Mouse (Mus musculus): ENCODE data around the gene Mrpl22. TPM values are rescaled to one million over a fixed set of nuclear protein-coding genes. Genes with fewer than 3 reads are reported as not detected.
"Not testable (repeated sequence)": the region's sequence is repeated elsewhere in the genome, so short reads cannot be mapped to it uniquely, and the experiment has no call there.

The Mrpl22 gene
- polyA plus RNA-seq, 1 experiment from 2014 or later = 116 TPM

DNA sequence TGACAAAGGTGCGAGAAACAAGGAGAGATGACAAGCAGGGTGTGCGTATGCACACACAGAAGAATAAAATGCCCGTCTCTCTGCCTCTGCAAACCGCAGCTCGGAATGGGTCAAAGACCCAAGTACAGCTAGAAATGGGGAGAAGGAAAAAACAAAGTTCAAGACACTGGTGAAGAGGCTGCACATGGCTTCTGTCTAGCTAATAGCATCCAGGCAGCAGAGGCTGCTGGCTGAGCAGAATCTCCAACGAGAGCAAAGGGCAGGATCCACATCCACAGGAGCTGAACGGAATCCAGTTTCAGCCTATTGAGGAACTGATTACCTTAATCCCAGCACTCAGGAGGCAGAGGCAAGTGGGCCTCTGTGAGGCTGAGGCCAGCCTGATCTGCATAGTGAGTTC is 9.3 kb downstream of the Mrpl22 start:
- WGBS = 76% methylated on average over 7 of the region's 7 CpGs
- H3K36me3 ChIP-seq (ENCODE audit: control insufficient read depth, insufficient read depth, low read length) = peaks cover 35% of the 10 kb centered on the region
- H3K27ac ChIP-seq (replicated peaks in 1 of 2; ENCODE audit: control insufficient read depth in 1 of 2, insufficient read depth in 1 of 2, low read depth in 2 of 2, low read length in 2 of 2) = no peak overlapping the region
- no peak overlapping the region for H3K9ac ChIP-seq (ENCODE audit: low read length)
- H3K9me3 ChIP-seq (ENCODE audit: control insufficient read depth, low read length) = no peaks in the 10 kb centered on the region
- no peak overlapping the region for H3K4me3 ChIP-seq (ENCODE audit: control insufficient read depth in 1 of 2, insufficient read depth in 1 of 2, low read depth in 1 of 2, low read length in 2 of 2)
- ATAC-seq (ENCODE audit: insufficient number of reproducible peaks, insufficient read depth, low FRiP score, low read depth) = no peak
- no peak overlapping the region for H3K4me2 ChIP-seq (ENCODE audit: low read length)
- H3K27me3 ChIP-seq (ENCODE audit: control insufficient read depth, insufficient read depth, low read length) = no peaks in the 10 kb centered on the region
- H3K4me1 ChIP-seq (ENCODE audit: control insufficient read depth in 2 of 2, insufficient read depth in 2 of 2, low read length in 2 of 2) = no peaks in the 10 kb centered on the region

DNA sequence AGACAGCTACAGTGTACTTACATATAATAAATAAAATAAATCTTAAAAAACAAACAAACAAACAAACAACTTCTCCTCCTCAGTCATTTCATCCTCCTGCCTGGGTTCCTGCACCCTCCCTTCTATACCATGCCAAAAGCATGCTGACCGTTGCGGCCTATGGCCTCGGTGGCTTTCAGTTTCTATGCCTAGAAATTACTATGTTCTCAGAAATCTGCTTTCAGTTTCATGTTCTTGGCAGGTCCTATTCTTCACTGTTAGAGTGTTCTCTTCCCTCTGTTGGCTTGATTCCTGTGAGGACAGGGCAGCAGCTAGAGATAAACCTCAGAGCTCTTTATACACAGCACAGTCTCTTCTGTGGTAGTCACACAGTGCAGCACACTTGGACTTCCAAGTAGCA is 12.1 kb downstream of the Mrpl22 start:
- WGBS = 94% methylated on average over 3 of the region's 3 CpGs
- Histone ChIP-seq H3K4me3 (ENCODE audit: control insufficient read depth in 1 of 2, insufficient read depth in 1 of 2, low read depth in 1 of 2, low read length in 2 of 2) (no peak overlapping the region), H3K36me3 (ENCODE audit: control insufficient read depth, insufficient read depth, low read length) (peaks cover 8% of the 10 kb centered on the region), H3K4me2 (ENCODE audit: low read length) (no peak overlapping the region), H3K27ac (replicated peaks in 1 of 2; ENCODE audit: control insufficient read depth in 1 of 2, insufficient read depth in 1 of 2, low read depth in 2 of 2, low read length in 2 of 2) (no peak overlapping the region), H3K4me1 (ENCODE audit: control insufficient read depth in 2 of 2, insufficient read depth in 2 of 2, low read length in 2 of 2) (no peaks in the 10 kb centered on the region), H3K27me3 (ENCODE audit: control insufficient read depth, insufficient read depth, low read length) (no peaks in the 10 kb centered on the region), H3K9ac (ENCODE audit: low read length) (no peak overlapping the region), H3K9me3 (ENCODE audit: control insufficient read depth, low read length) (no peaks in the 10 kb centered on the region)
- ATAC-seq (ENCODE audit: insufficient number of reproducible peaks, insufficient read depth, low FRiP score, low read depth) = no peak

DNA sequence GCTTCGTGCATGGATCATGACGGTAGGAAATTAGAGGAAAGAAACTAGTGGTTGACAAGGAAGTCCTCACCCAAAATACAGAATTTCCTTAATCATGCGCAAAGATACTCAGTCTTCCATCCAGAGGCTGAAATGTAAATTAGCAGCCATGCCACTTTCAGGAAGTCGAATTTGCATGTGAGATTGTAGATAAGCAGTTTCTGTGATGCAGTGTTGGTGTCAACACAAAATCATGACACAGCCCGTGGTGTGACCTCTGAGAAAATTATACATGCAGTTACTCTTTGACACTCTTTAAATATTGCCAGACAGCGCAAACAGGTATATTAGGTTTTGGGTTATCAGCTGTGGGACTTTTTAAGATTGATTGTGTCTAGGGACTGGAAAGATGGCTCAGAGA is 18.2 kb downstream of the Mrpl22 start:
- no peak overlapping the region for H3K4me3 ChIP-seq (ENCODE audit: control insufficient read depth in 1 of 2, insufficient read depth in 1 of 2, low read depth in 1 of 2, low read length in 2 of 2)
- H3K9me3 ChIP-seq (ENCODE audit: control insufficient read depth, low read length) = no peaks in the 10 kb centered on the region
- peaks cover 6 to 15% of the 10 kb centered on the region in 2 experiments for H3K4me1 ChIP-seq (ENCODE audit: control insufficient read depth in 2 of 2, insufficient read depth in 2 of 2, low read length in 2 of 2)
- no peaks in the 10 kb centered on the region for H3K36me3 ChIP-seq (ENCODE audit: control insufficient read depth, insufficient read depth, low read length)
- no peaks in the 10 kb centered on the region for H3K27me3 ChIP-seq (ENCODE audit: control insufficient read depth, insufficient read depth, low read length)
- 88% methylated on average over 6 of the region's 6 CpGs for WGBS
- ATAC-seq (ENCODE audit: insufficient number of reproducible peaks, insufficient read depth, low FRiP score, low read depth) = no peak
- H3K9ac ChIP-seq (ENCODE audit: low read length) = no peak overlapping the region
- no peak overlapping the region for H3K27ac ChIP-seq (replicated peaks in 1 of 2; ENCODE audit: control insufficient read depth in 1 of 2, insufficient read depth in 1 of 2, low read depth in 2 of 2, low read length in 2 of 2)
- H3K4me2 ChIP-seq (ENCODE audit: low read length) = no peak overlapping the region

DNA sequence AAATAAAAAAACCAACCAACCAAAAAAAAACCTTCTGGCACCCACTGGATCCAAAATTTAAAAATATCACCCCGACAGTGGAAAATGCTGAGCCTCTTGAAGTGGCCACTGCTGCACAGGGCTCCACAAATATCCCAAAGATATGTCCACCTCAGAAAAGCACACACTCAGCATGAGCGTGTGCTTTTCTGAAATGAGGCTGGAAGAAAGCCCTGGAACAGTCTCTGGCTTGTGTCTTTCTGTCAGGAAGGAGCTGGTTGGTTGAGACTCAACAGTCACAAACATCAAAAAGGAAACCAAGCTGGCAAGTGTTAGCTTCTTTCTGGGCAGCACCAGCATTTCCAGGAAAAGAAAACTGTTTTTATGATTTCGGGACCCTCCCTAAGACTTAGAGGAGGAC is 21.9 kb downstream of the Mrpl22 start:
- Histone ChIP-seq H3K4me3 (ENCODE audit: control insufficient read depth in 1 of 2, insufficient read depth in 1 of 2, low read depth in 1 of 2, low read length in 2 of 2) (no peak overlapping the region), H3K27me3 (ENCODE audit: control insufficient read depth, insufficient read depth, low read length) (no peaks in the 10 kb centered on the region), H3K27ac (replicated peaks in 1 of 2; ENCODE audit: control insufficient read depth in 1 of 2, insufficient read depth in 1 of 2, low read depth in 2 of 2, low read length in 2 of 2) (peak overlapping the region; percentile 54 to 70), H3K4me2 (ENCODE audit: low read length) (peak overlapping the region; percentile 43), H3K36me3 (ENCODE audit: control insufficient read depth, insufficient read depth, low read length) (no peaks in the 10 kb centered on the region), H3K4me1 (ENCODE audit: control insufficient read depth in 2 of 2, insufficient read depth in 2 of 2, low read length in 2 of 2) (peaks cover 9 to 25% of the 10 kb centered on the region in 2 experiments), H3K9ac (ENCODE audit: low read length) (no peak overlapping the region), H3K9me3 (ENCODE audit: control insufficient read depth, low read length) (no peaks in the 10 kb centered on the region)
- WGBS = 15% methylated on average over 3 of the region's 3 CpGs
- ATAC-seq (ENCODE audit: insufficient number of reproducible peaks, insufficient read depth, low FRiP score, low read depth) = peak; percentile 57; the same call in 1 of the 2 replicates

GRCm38 (mm10) chr11:58193860-58194520 is 22.5 kb downstream of the Mrpl22 start:
- Histone ChIP-seq H3K36me3 (ENCODE audit: control insufficient read depth, insufficient read depth, low read length) (no peaks in the 10 kb centered on the region), H3K4me3 (ENCODE audit: control insufficient read depth in 1 of 2, insufficient read depth in 1 of 2, low read depth in 1 of 2, low read length in 2 of 2) (no peak overlapping the region), H3K4me1 (ENCODE audit: control insufficient read depth in 2 of 2, insufficient read depth in 2 of 2, low read length in 2 of 2) (peaks cover 9 to 25% of the 10 kb centered on the region in 2 experiments), H3K27me3 (ENCODE audit: control insufficient read depth, insufficient read depth, low read length) (no peaks in the 10 kb centered on the region), H3K27ac (replicated peaks in 1 of 2; ENCODE audit: control insufficient read depth in 1 of 2, insufficient read depth in 1 of 2, low read depth in 2 of 2, low read length in 2 of 2) (peak overlapping the region; percentile 54 to 70), H3K4me2 (ENCODE audit: low read length) (peak overlapping the region; percentile 43), H3K9me3 (ENCODE audit: control insufficient read depth, low read length) (no peaks in the 10 kb centered on the region), H3K9ac (ENCODE audit: low read length) (no peak overlapping the region)
- 41% methylated on average over 4 of the region's 4 CpGs for WGBS
- no peak for ATAC-seq (ENCODE audit: insufficient number of reproducible peaks, insufficient read depth, low FRiP score, low read depth)

DNA sequence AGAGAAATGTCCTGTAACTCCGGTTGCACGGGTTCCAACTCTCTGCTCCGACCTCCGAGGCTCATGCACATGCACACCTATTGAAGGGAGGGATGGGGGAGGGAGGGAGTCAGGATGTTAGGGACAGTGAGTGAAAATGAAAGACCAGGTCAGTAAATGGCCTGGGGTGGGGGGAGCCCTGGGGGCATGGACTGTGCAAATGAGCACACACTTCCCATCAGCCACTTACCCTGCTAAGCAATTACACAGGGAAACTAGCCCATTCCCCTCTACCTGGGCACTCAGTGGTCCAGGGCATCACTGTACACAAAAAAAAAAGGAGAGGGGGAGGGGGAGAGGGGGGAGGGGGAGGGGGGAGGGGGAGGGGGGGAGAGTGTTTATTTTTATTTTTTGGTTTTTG is 27.2 kb downstream of the Mrpl22 start:
- no peaks in the 10 kb centered on the region for H3K27me3 ChIP-seq (ENCODE audit: control insufficient read depth, insufficient read depth, low read length)
- 81% methylated on average over 4 of the region's 4 CpGs for WGBS
- H3K9ac ChIP-seq (ENCODE audit: low read length) = peak overlapping the region; percentile 84; the same call in 1 of the 2 replicates
- H3K27ac ChIP-seq (replicated peaks in 1 of 2; ENCODE audit: control insufficient read depth in 1 of 2, insufficient read depth in 1 of 2, low read depth in 2 of 2, low read length in 2 of 2) = no peak overlapping the region
- H3K4me3 ChIP-seq (ENCODE audit: control insufficient read depth in 1 of 2, insufficient read depth in 1 of 2, low read depth in 1 of 2, low read length in 2 of 2) = peak overlapping the region in 1 of 2 experiments; percentile 70; a peak in 2 of 4 replicates
- peak overlapping the region; percentile 76 for H3K4me2 ChIP-seq (ENCODE audit: low read length)
- no peak for ATAC-seq (ENCODE audit: insufficient number of reproducible peaks, insufficient read depth, low FRiP score, low read depth)
- peaks cover 9 to 24% of the 10 kb centered on the region in 2 experiments for H3K4me1 ChIP-seq (ENCODE audit: control insufficient read depth in 2 of 2, insufficient read depth in 2 of 2, low read length in 2 of 2)
- H3K9me3 ChIP-seq (ENCODE audit: control insufficient read depth, low read length) = no peaks in the 10 kb centered on the region
- no peaks in the 10 kb centered on the region for H3K36me3 ChIP-seq (ENCODE audit: control insufficient read depth, insufficient read depth, low read length)

GRCm38 (mm10) chr11:58199229-58200037 is 28.0 kb downstream of the Mrpl22 start, which contains the start of the genes Igtp and Irgm2:
Igtp (plus strand) TSS chr11:58199556.
Irgm2 (plus strand) TSS chr11:58199618.
- Histone ChIP-seq H3K4me3 (ENCODE audit: control insufficient read depth in 1 of 2, insufficient read depth in 1 of 2, low read depth in 1 of 2, low read length in 2 of 2) (peak within 1 kb of the TSS; percentile 67 to 70), H3K9ac (ENCODE audit: low read length) (peak within 1 kb of the TSS; percentile 84), H3K4me2 (ENCODE audit: low read length) (peak within 1 kb of the TSS; percentile 76), H3K27ac (replicated peaks in 1 of 2; ENCODE audit: control insufficient read depth in 1 of 2, insufficient read depth in 1 of 2, low read depth in 2 of 2, low read length in 2 of 2) (peak within 1 kb of the TSS; percentile 17 to 55), H3K4me1 (ENCODE audit: control insufficient read depth in 2 of 2, insufficient read depth in 2 of 2, low read length in 2 of 2) (peaks cover 5 to 18% of the 10 kb centered on the region in 2 experiments)
- H3K27me3 ChIP-seq (ENCODE audit: control insufficient read depth, insufficient read depth, low read length); H3K36me3 ChIP-seq (ENCODE audit: control insufficient read depth, insufficient read depth, low read length); H3K9me3 ChIP-seq (ENCODE audit: control insufficient read depth, low read length): not testable (repeated sequence)
- ATAC-seq (ENCODE audit: insufficient number of reproducible peaks, insufficient read depth, low FRiP score, low read depth) = peak; percentile 70
- 6% methylated on average over 14 of the region's 15 CpGs for WGBS

All from heart, embryonic 14.5 days (tissue).